Mouse (Mus musculus): ENCODE measurements around the gene 2310007B03Rik. TPM values are rescaled to one million over a fixed set of nuclear protein-coding genes. Genes with fewer than 3 reads are reported as not detected.
"Not testable (repeated sequence)": the region's sequence is repeated elsewhere in the genome, so short reads cannot be mapped to it uniquely, and the experiment has no call there.

Gene 2310007B03Rik
- polyA plus RNA-seq (2015; fragmentation: Nextera tagmentation; extraction: Ambion mirVana): 0.75 and 2.1 TPM in 2 replicates

- no peak for ATAC-seq (replicated peaks; ENCODE audit: extremely low read depth, insufficient read depth, low FRiP score)
Measured at GRCm38 (mm10) chr1:93160501-93161133, at the start of gene 2310007B03Rik. TSS of gene 2310007B03Rik (minus strand) at chr1:93160948.

GRCm38 (mm10) chr1:93210213-93210641 is 49.5 kb upstream of the 2310007B03Rik start:
- H3K4me3 ChIP-seq (ENCODE audit: low read length): no peak overlapping the region
- H3K36me3 ChIP-seq (ENCODE audit: control insufficient read depth, insufficient read depth): no peaks in the 10 kb centered on the region
- peak overlapping the region; percentile 36; the same call in 1 of the 2 replicates for H3K9ac ChIP-seq (ENCODE audit: low read length)
- H3K27me3 ChIP-seq (ENCODE audit: control insufficient read depth, insufficient read depth, low read length): no peaks in the 10 kb centered on the region
- H3K4me1 ChIP-seq (ENCODE audit: control insufficient read depth, insufficient read depth, low read length): peaks cover 34% of the 10 kb centered on the region
- no peaks in the 10 kb centered on the region for H3K9me3 ChIP-seq (replicated peaks; ENCODE audit: control insufficient read depth, low read length)
- H3K4me2 ChIP-seq (ENCODE audit: low read depth, low read length): 0 out of 2 replicates have a peak overlapping the region, but pooled peaks have one; percentile 10
- H3K27ac ChIP-seq (ENCODE audit: low read length): peak overlapping the region; percentile 83
- 16% methylated on average over 9 of the region's 9 CpGs for WGBS
- ATAC-seq (replicated peaks; ENCODE audit: extremely low read depth, insufficient read depth, low FRiP score): peak; percentile 88

More at GRCm38 (mm10) chr1:93160501-93161133, at the start of gene 2310007B03Rik:
- no peaks in the 10 kb centered on the region for H3K36me3 ChIP-seq (ENCODE audit: control insufficient read depth, insufficient read depth)
- H3K9me3 ChIP-seq (replicated peaks; ENCODE audit: control insufficient read depth, low read length): no peaks in the 10 kb centered on the region
- H3K4me2 ChIP-seq (ENCODE audit: low read depth, low read length): no peak within 1 kb of the TSS
- WGBS: 75% methylated on average over 8 of the region's 8 CpGs
- no peak within 1 kb of the TSS for H3K4me3 ChIP-seq (ENCODE audit: low read length)
- peaks cover 16% of the 10 kb centered on the region; the same call in 1 of the 2 replicates for H3K27me3 ChIP-seq (ENCODE audit: control insufficient read depth, insufficient read depth, low read length)
- no peak within 1 kb of the TSS for H3K9ac ChIP-seq (ENCODE audit: low read length)
- no peaks in the 10 kb centered on the region for H3K4me1 ChIP-seq (ENCODE audit: control insufficient read depth, insufficient read depth, low read length)
- H3K27ac ChIP-seq (ENCODE audit: low read length): no peak within 1 kb of the TSS

GRCm38 (mm10) chr1:93207536-93208064 is 46.9 kb upstream of the 2310007B03Rik start:
- no peaks in the 10 kb centered on the region for H3K36me3 ChIP-seq (ENCODE audit: control insufficient read depth, insufficient read depth)
- H3K4me3 ChIP-seq (ENCODE audit: low read length): no peak overlapping the region
- 90% methylated on average over 4 of the region's 4 CpGs for WGBS
- no peak for ATAC-seq (replicated peaks; ENCODE audit: extremely low read depth, insufficient read depth, low FRiP score)
- H3K27ac ChIP-seq (ENCODE audit: low read length): no peak overlapping the region
- H3K4me1 ChIP-seq (ENCODE audit: control insufficient read depth, insufficient read depth, low read length): peaks cover 34% of the 10 kb centered on the region
- H3K27me3 ChIP-seq (ENCODE audit: control insufficient read depth, insufficient read depth, low read length): no peaks in the 10 kb centered on the region
- no peaks in the 10 kb centered on the region for H3K9me3 ChIP-seq (replicated peaks; ENCODE audit: control insufficient read depth, low read length)
- H3K4me2 ChIP-seq (ENCODE audit: low read depth, low read length): no peak overlapping the region
- no peak overlapping the region for H3K9ac ChIP-seq (ENCODE audit: low read length)

GRCm38 (mm10) chr1:93206277-93206970 is 45.7 kb upstream of the 2310007B03Rik start:
- Histone ChIP-seq H3K9me3 (replicated peaks; ENCODE audit: control insufficient read depth, low read length) (no peaks in the 10 kb centered on the region), H3K9ac (ENCODE audit: low read length) (no peak overlapping the region), H3K4me2 (ENCODE audit: low read depth, low read length) (no peak overlapping the region), H3K36me3 (ENCODE audit: control insufficient read depth, insufficient read depth) (no peaks in the 10 kb centered on the region), H3K27me3 (ENCODE audit: control insufficient read depth, insufficient read depth, low read length) (no peaks in the 10 kb centered on the region), H3K4me3 (ENCODE audit: low read length) (no peak overlapping the region), H3K27ac (ENCODE audit: low read length) (no peak overlapping the region), H3K4me1 (ENCODE audit: control insufficient read depth, insufficient read depth, low read length) (peaks cover 25% of the 10 kb centered on the region)
- 73% methylated on average over 12 of the region's 12 CpGs for WGBS
- ATAC-seq (replicated peaks; ENCODE audit: extremely low read depth, insufficient read depth, low FRiP score): no peak

GRCm38 (mm10) chr1:93197916-93198315 is 37.2 kb upstream of the 2310007B03Rik start:
- H3K9ac ChIP-seq (ENCODE audit: low read length): no peak overlapping the region
- peaks cover 4% of the 10 kb centered on the region for H3K9me3 ChIP-seq (replicated peaks; ENCODE audit: control insufficient read depth, low read length)
- no peak overlapping the region for H3K4me3 ChIP-seq (ENCODE audit: low read length)
- no peak overlapping the region for H3K4me2 ChIP-seq (ENCODE audit: low read depth, low read length)
- no peaks in the 10 kb centered on the region for H3K27me3 ChIP-seq (ENCODE audit: control insufficient read depth, insufficient read depth, low read length)
- WGBS: 77% methylated on average over 3 of the region's 3 CpGs
- no peaks in the 10 kb centered on the region for H3K36me3 ChIP-seq (ENCODE audit: control insufficient read depth, insufficient read depth)
- no peak overlapping the region for H3K27ac ChIP-seq (ENCODE audit: low read length)
- ATAC-seq (replicated peaks; ENCODE audit: extremely low read depth, insufficient read depth, low FRiP score): no peak
- no peaks in the 10 kb centered on the region for H3K4me1 ChIP-seq (ENCODE audit: control insufficient read depth, insufficient read depth, low read length)

GRCm38 (mm10) chr1:93197454-93197853 is 36.7 kb upstream of the 2310007B03Rik start:
- not testable (repeated sequence) for H3K27me3 ChIP-seq (ENCODE audit: control insufficient read depth, insufficient read depth, low read length); H3K36me3 ChIP-seq (ENCODE audit: control insufficient read depth, insufficient read depth); H3K4me2 ChIP-seq (ENCODE audit: low read depth, low read length); H3K4me1 ChIP-seq (ENCODE audit: control insufficient read depth, insufficient read depth, low read length); ATAC-seq (replicated peaks; ENCODE audit: extremely low read depth, insufficient read depth, low FRiP score); H3K9ac ChIP-seq (ENCODE audit: low read length); H3K9me3 ChIP-seq (replicated peaks; ENCODE audit: control insufficient read depth, low read length); H3K27ac ChIP-seq (ENCODE audit: low read length); H3K4me3 ChIP-seq (ENCODE audit: low read length)
- WGBS: 71% methylated on average over 2 of the region's 2 CpGs

GRCm38 (mm10) chr1:93194961-93195360 is 34.2 kb upstream of the 2310007B03Rik start:
- no peak for ATAC-seq (replicated peaks; ENCODE audit: extremely low read depth, insufficient read depth, low FRiP score)
- H3K9me3 ChIP-seq (replicated peaks; ENCODE audit: control insufficient read depth, low read length): peaks cover 4% of the 10 kb centered on the region
- H3K36me3 ChIP-seq (ENCODE audit: control insufficient read depth, insufficient read depth): no peaks in the 10 kb centered on the region
- no peak overlapping the region for H3K27ac ChIP-seq (ENCODE audit: low read length)
- H3K9ac ChIP-seq (ENCODE audit: low read length): no peak overlapping the region
- H3K27me3 ChIP-seq (ENCODE audit: control insufficient read depth, insufficient read depth, low read length): peaks cover 11% of the 10 kb centered on the region
- H3K4me1 ChIP-seq (ENCODE audit: control insufficient read depth, insufficient read depth, low read length): no peaks in the 10 kb centered on the region
- H3K4me2 ChIP-seq (ENCODE audit: low read depth, low read length): no peak overlapping the region
- WGBS: 86% methylated on average over 3 of the region's 3 CpGs
- H3K4me3 ChIP-seq (ENCODE audit: low read length): no peak overlapping the region

- H3K9me3 ChIP-seq (replicated peaks; ENCODE audit: control insufficient read depth, low read length): peaks cover 4% of the 10 kb centered on the region
- ATAC-seq (replicated peaks; ENCODE audit: extremely low read depth, insufficient read depth, low FRiP score): no peak
- H3K4me1 ChIP-seq (ENCODE audit: control insufficient read depth, insufficient read depth, low read length): no peaks in the 10 kb centered on the region
- no peak overlapping the region for H3K4me3 ChIP-seq (ENCODE audit: low read length)
- no peak overlapping the region for H3K27ac ChIP-seq (ENCODE audit: low read length)
- WGBS: 18% methylated on average over 11 of the region's 17 CpGs
- no peaks in the 10 kb centered on the region for H3K36me3 ChIP-seq (ENCODE audit: control insufficient read depth, insufficient read depth)
- H3K27me3 ChIP-seq (ENCODE audit: control insufficient read depth, insufficient read depth, low read length): peaks cover 27% of the 10 kb centered on the region
- H3K9ac ChIP-seq (ENCODE audit: low read length): no peak overlapping the region
- no peak overlapping the region for H3K4me2 ChIP-seq (ENCODE audit: low read depth, low read length)
Measured at GRCm38 (mm10) chr1:93190726-93191305, 30.1 kb upstream of the 2310007B03Rik start.

All from heart, embryonic 16.5 days (tissue).